Mouse (Mus musculus): ENCODE measurements around the gene Zc3h7b.

GRCm38 (mm10) chr15:81739296-81739695, 5.6 kb upstream of the Zc3h7b start:
- no peak for TF ChIP-seq CHD2 (IDR thresholded peaks at IDR 0.05; ENCODE audit: low read depth, low read length)
- TF ChIP-seq ZC3H11A (IDR thresholded peaks at IDR 0.05; ENCODE audit: borderline replicate concordance, low read depth, low read length), result no peak
